23 mouse cellular contexts compared by ENCODE assay signal in genomic region chr13:80986657-80987056, GRCm38 (mm10).
DNase-seq lines count a peak whose midpoint lies in the region; ATAC-seq and TF ChIP-seq lines count a peak whose summit lies in the region.
"Had no signal": no experiment of that assay in that cellular context is flagged by ENCODE, and none has a peak within 500 bp of the region (broad histone marks: within the 10 kb centered on the region; RNA-seq: fewer than 3 reads in every experiment).

No protein-coding gene starts in this region.

- TF ChIP-seq POLR2A in brain, embryonic 14.5 days (IDR thresholded peaks at IDR 0.05; ENCODE audit: borderline replicate concordance, extremely low read depth, insufficient read depth, insufficient read length, poor library complexity, severe bottlenecking): no peak

- peaks cover 3% of the 10 kb centered on the region; the same call in 1 of the 2 replicates for H3K4me1 ChIP-seq in forebrain, embryonic 11.5 days (replicated peaks; ENCODE audit: control insufficient read depth, insufficient read depth, low read length)
- no peaks in the 10 kb centered on the region for H3K4me1 ChIP-seq in forebrain, postnatal 0 days (ENCODE audit: insufficient read depth)
- peaks cover 7% of the 10 kb centered on the region; the same call in 1 of the 2 replicates for H3K4me1 ChIP-seq in midbrain, embryonic 11.5 days (ENCODE audit: control insufficient read depth, insufficient read depth, low read length)
- H3K4me1 ChIP-seq in midbrain, embryonic 13.5 days (replicated peaks): 0 out of 2 replicates have a peak, but pooled peaks cover 6% of the 10 kb centered on the region
- H3K4me1 ChIP-seq in stomach, embryonic 16.5 days (ENCODE audit: control insufficient read depth, insufficient read depth, low read length): no peaks in the 10 kb centered on the region
- no peaks in the 10 kb centered on the region for H3K4me1 ChIP-seq in hindbrain, embryonic 16.5 days (ENCODE audit: control insufficient read depth, insufficient read depth, low read depth, low read length)
- H3K4me1 ChIP-seq: embryonic facial prominence, embryonic 12.5 days had no signal

- WGBS in forebrain, embryonic 11.5 days: 7% methylated on average over 4 of the region's 4 CpGs
- WGBS in forebrain, postnatal 0 days: 7% methylated on average over 4 of the region's 4 CpGs
- 4% methylated on average over 4 of the region's 4 CpGs for WGBS in midbrain, embryonic 11.5 days
- WGBS in midbrain, embryonic 13.5 days: 9% methylated on average over 4 of the region's 4 CpGs
- 61% methylated on average over 4 of the region's 4 CpGs for WGBS in stomach, embryonic 16.5 days
- 74% methylated on average over 4 of the region's 4 CpGs for WGBS in hindbrain, embryonic 16.5 days

- TF ChIP-seq CTCF in forebrain, postnatal 0 days (IDR thresholded peaks at IDR 0.05; ENCODE audit: low read depth): no peak
- TF ChIP-seq CTCF in brain, embryonic 14.5 days (IDR thresholded peaks at IDR 0.05; ENCODE audit: borderline replicate concordance, extremely low read depth, insufficient read depth, insufficient read length): no peak

- no peaks in the 10 kb centered on the region for H3K9me3 ChIP-seq in forebrain, embryonic 11.5 days (ENCODE audit: control insufficient read depth, low read length)
- H3K9me3 ChIP-seq in forebrain, postnatal 0 days (ENCODE audit: low read length): no peaks in the 10 kb centered on the region
- no peaks in the 10 kb centered on the region for H3K9me3 ChIP-seq in midbrain, embryonic 11.5 days (ENCODE audit: control insufficient read depth, low read length)
- H3K9me3 ChIP-seq in midbrain, embryonic 13.5 days: no peaks in the 10 kb centered on the region
- H3K9me3 ChIP-seq in stomach, embryonic 16.5 days (replicated peaks; ENCODE audit: control insufficient read depth, low read length): no peaks in the 10 kb centered on the region
- no peaks in the 10 kb centered on the region for H3K9me3 ChIP-seq in hindbrain, embryonic 16.5 days (ENCODE audit: control insufficient read depth, low read length)
- H3K9me3 ChIP-seq: embryonic facial prominence, embryonic 12.5 days; heart, embryonic 13.5 days had no signal

- H3K36me3 ChIP-seq in forebrain, embryonic 11.5 days (ENCODE audit: control insufficient read depth, insufficient read depth, low read length): no peaks in the 10 kb centered on the region
- no peaks in the 10 kb centered on the region for H3K36me3 ChIP-seq in forebrain, postnatal 0 days (ENCODE audit: insufficient read depth)
- no peaks in the 10 kb centered on the region for H3K36me3 ChIP-seq in midbrain, embryonic 11.5 days (ENCODE audit: control insufficient read depth, insufficient read depth, low read length)
- no peaks in the 10 kb centered on the region for H3K36me3 ChIP-seq in midbrain, embryonic 13.5 days
- no peaks in the 10 kb centered on the region for H3K36me3 ChIP-seq in stomach, embryonic 16.5 days (ENCODE audit: control insufficient read depth, insufficient read depth, low read length)
- no peaks in the 10 kb centered on the region for H3K36me3 ChIP-seq in hindbrain, embryonic 16.5 days (ENCODE audit: control insufficient read depth, insufficient read depth, low read length)
- H3K36me3 ChIP-seq: embryonic facial prominence, embryonic 12.5 days; heart, embryonic 13.5 days had no signal

- no peak overlapping the region for H3K4me3 ChIP-seq in forebrain, embryonic 11.5 days (ENCODE audit: low read depth, low read length)
- no peak overlapping the region for H3K4me3 ChIP-seq in forebrain, postnatal 0 days (ENCODE audit: low read depth, low read length)
- H3K4me3 ChIP-seq in midbrain, embryonic 11.5 days (ENCODE audit: low read depth, low read length): no peak overlapping the region
- H3K4me3 ChIP-seq in midbrain, embryonic 13.5 days (replicated peaks): no peak overlapping the region
- H3K4me3 ChIP-seq in stomach, embryonic 16.5 days (replicated peaks; ENCODE audit: low read length): no peak overlapping the region
- H3K4me3 ChIP-seq in hindbrain, embryonic 16.5 days (ENCODE audit: low read length): no peak overlapping the region
- H3K4me3 ChIP-seq: embryonic facial prominence, embryonic 12.5 days; gastrocnemius, adult 2 months; heart, embryonic 13.5 days had no signal

- H3K4me2 ChIP-seq in forebrain, embryonic 11.5 days (ENCODE audit: low read depth, low read length, severe bottlenecking): no peak overlapping the region
- no peak overlapping the region for H3K4me2 ChIP-seq in forebrain, postnatal 0 days (ENCODE audit: low read depth)
- H3K4me2 ChIP-seq in midbrain, embryonic 11.5 days: no peak overlapping the region
- no peak overlapping the region for H3K4me2 ChIP-seq in midbrain, embryonic 13.5 days (replicated peaks)
- no peak overlapping the region for H3K4me2 ChIP-seq in stomach, embryonic 16.5 days (ENCODE audit: low read depth, low read length)
- H3K4me2 ChIP-seq in hindbrain, embryonic 16.5 days (ENCODE audit: low read length): no peak overlapping the region
- H3K4me2 ChIP-seq: embryonic facial prominence, embryonic 12.5 days; heart, embryonic 13.5 days had no signal

- H3K27me3 ChIP-seq in forebrain, embryonic 11.5 days (ENCODE audit: control insufficient read depth, insufficient read depth, low read length): no peaks in the 10 kb centered on the region
- no peaks in the 10 kb centered on the region for H3K27me3 ChIP-seq in forebrain, postnatal 0 days (ENCODE audit: insufficient read depth, low read length)
- no peaks in the 10 kb centered on the region for H3K27me3 ChIP-seq in midbrain, embryonic 11.5 days (ENCODE audit: control insufficient read depth, insufficient read depth, low read length)
- H3K27me3 ChIP-seq in midbrain, embryonic 13.5 days: no peaks in the 10 kb centered on the region
- H3K27me3 ChIP-seq in stomach, embryonic 16.5 days (ENCODE audit: control insufficient read depth, insufficient read depth, low read length): no peaks in the 10 kb centered on the region
- H3K27me3 ChIP-seq in hindbrain, embryonic 16.5 days (replicated peaks; ENCODE audit: control insufficient read depth, insufficient read depth, low read length): no peaks in the 10 kb centered on the region
- H3K27me3 ChIP-seq: CH12.LX; embryonic facial prominence, embryonic 12.5 days; heart, embryonic 13.5 days; Patski had no signal

- no peak overlapping the region for H3K27ac ChIP-seq in forebrain, embryonic 11.5 days (ENCODE audit: low read depth, low read length)
- no peak overlapping the region for H3K27ac ChIP-seq in forebrain, postnatal 0 days (ENCODE audit: low read depth, low read length)
- H3K27ac ChIP-seq in midbrain, embryonic 11.5 days (ENCODE audit: low read depth, low read length): no peak overlapping the region
- no peak overlapping the region for H3K27ac ChIP-seq in midbrain, embryonic 13.5 days
- H3K27ac ChIP-seq in stomach, embryonic 16.5 days (ENCODE audit: low read length): no peak overlapping the region
- H3K27ac ChIP-seq in hindbrain, embryonic 16.5 days (ENCODE audit: low read depth, low read length): no peak overlapping the region
- H3K27ac ChIP-seq: embryonic facial prominence, embryonic 12.5 days; gastrocnemius, adult 2 months; heart, embryonic 13.5 days; hindbrain, postnatal 0 days had no signal

- no peak overlapping the region for H3K9ac ChIP-seq in forebrain, embryonic 11.5 days (ENCODE audit: low read length)
- H3K9ac ChIP-seq in forebrain, postnatal 0 days: no peak overlapping the region
- no peak overlapping the region for H3K9ac ChIP-seq in midbrain, embryonic 11.5 days (ENCODE audit: low read length)
- H3K9ac ChIP-seq in midbrain, embryonic 13.5 days (replicated peaks): no peak overlapping the region
- no peak overlapping the region for H3K9ac ChIP-seq in stomach, embryonic 16.5 days (ENCODE audit: low read length)
- no peak overlapping the region for H3K9ac ChIP-seq in hindbrain, embryonic 16.5 days (ENCODE audit: low read depth, low read length)
- H3K9ac ChIP-seq: embryonic facial prominence, embryonic 12.5 days; heart, embryonic 13.5 days had no signal

- peak; percentile 56 for DNase-seq in forebrain, embryonic 11.5 days (ENCODE audit: low spot score)
- no peak for DNase-seq in forebrain, postnatal 0 days
- DNase-seq in midbrain, embryonic 11.5 days (ENCODE audit: low spot score, missing footprints): no peak
- DNase-seq in brain, embryonic 14.5 days (ENCODE audit: low read depth): peak; percentile 36
- DNase-seq: adrenal gland, adult 8-10 months; adrenal gland, postnatal 36 days; cerebellum, adult 11 months; cerebellum, adult 8-10 months; cerebellum, postnatal 14 days; embryo, embryonic 11 days; gastrocnemius, adult 2 months; gastrocnemius, postnatal 36 days; heart, adult 11 months; heart, postnatal 36 days; kidney, adult 11 months had no signal

- 0 out of 2 replicates have a peak, but pooled peaks have one; percentile 49 for ATAC-seq in forebrain, embryonic 11.5 days (replicated peaks; ENCODE audit: low FRiP score)
- no peak for ATAC-seq in forebrain, postnatal 0 days
- peak; percentile 59; the same call in 1 of the 2 replicates for ATAC-seq in midbrain, embryonic 11.5 days (ENCODE audit: low FRiP score)
- ATAC-seq in midbrain, embryonic 13.5 days: no peak
- ATAC-seq in stomach, embryonic 16.5 days (ENCODE audit: insufficient read depth, low FRiP score): peak; percentile 53; the same call in 1 of the 2 replicates
- ATAC-seq in hindbrain, embryonic 16.5 days: no peak
- ATAC-seq: hindbrain, postnatal 0 days; Patski had no signal

Comparison
In these comparisons a context has a peak if more than half of its experiments do, and no peak if none do; other contexts are left out.
1. ATAC-seq: peak in forebrain, embryonic 11.5 days (single experiment), midbrain, embryonic 11.5 days (single experiment) and stomach, embryonic 16.5 days (single experiment); none in forebrain, postnatal 0 days (single experiment), midbrain, embryonic 13.5 days (single experiment) and hindbrain, embryonic 16.5 days (single experiment).
2. DNase-seq: peak in forebrain, embryonic 11.5 days (single experiment) and brain, embryonic 14.5 days (single experiment); none in forebrain, postnatal 0 days (single experiment) and midbrain, embryonic 11.5 days (single experiment).